ENCODE assay signal across 48 mouse cellular contexts in the genomic region with DNA sequence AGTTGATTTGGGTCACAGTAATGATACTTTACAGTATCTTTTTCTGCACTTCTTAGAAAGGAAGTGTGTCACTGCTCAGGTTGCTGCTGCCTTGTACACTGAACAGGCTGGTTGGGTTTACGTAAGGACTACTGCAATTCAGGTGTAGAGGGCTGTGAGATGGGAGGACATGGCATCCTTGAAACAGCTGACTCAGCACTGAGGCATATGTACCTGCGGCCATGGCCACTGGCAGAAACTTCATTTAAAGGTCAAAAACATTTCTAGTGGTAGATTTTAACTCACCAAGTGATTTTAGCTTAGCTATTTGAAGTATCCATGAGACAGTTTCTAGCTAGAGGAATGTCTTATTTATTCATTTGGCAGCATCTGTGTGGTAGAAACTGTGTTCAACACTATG. TPM values are rescaled to one million over a fixed set of nuclear protein-coding genes. Genes with fewer than 3 reads are reported as not detected.
"Had no signal": no experiment of that assay in that cellular context is flagged by ENCODE, and none has a peak within 500 bp of the region (broad histone marks: within the 10 kb centered on the region; RNA-seq: fewer than 3 reads in every experiment).

No protein-coding gene starts in this region.

- H3K4me1 ChIP-seq: heart, embryonic 10.5 days; heart, embryonic 12.5 days; heart, embryonic 13.5 days; heart, embryonic 15.5 days; hindbrain, embryonic 10.5 days; hindbrain, embryonic 12.5 days; hindbrain, embryonic 13.5 days; hindbrain, embryonic 15.5 days; intestine, embryonic 15.5 days; kidney, embryonic 15.5 days had no signal

- H3K27ac ChIP-seq: heart, embryonic 10.5 days; heart, embryonic 13.5 days; heart, embryonic 15.5 days; hindbrain, embryonic 10.5 days; hindbrain, embryonic 12.5 days; hindbrain, embryonic 13.5 days; hindbrain, embryonic 14.5 days; hindbrain, embryonic 15.5 days; hindbrain, postnatal 0 days; intestine, embryonic 15.5 days; kidney, embryonic 15.5 days; kidney, postnatal 0 days; layer of hippocampus, adult 2 months had no signal

- H3K4me2 ChIP-seq: heart, embryonic 11.5 days; heart, embryonic 12.5 days; heart, embryonic 13.5 days; heart, embryonic 15.5 days; hindbrain, embryonic 12.5 days; hindbrain, embryonic 13.5 days; hindbrain, embryonic 14.5 days; hindbrain, embryonic 15.5 days; intestine, embryonic 15.5 days; kidney, embryonic 15.5 days had no signal

- DNase-seq: heart, postnatal 10 days; heart, postnatal 14 days; heart, postnatal 36 days; heart, postnatal 4 days; kidney, adult 11 months; kidney, adult 18-20 months; kidney, adult 2 months; kidney, adult 8-10 months; kidney, adult 9 months; kidney, postnatal 10 days; kidney, postnatal 14 days; kidney, postnatal 25 days; kidney, postnatal 36 days; kidney, postnatal 4 days; layer of hippocampus, adult 9-11 months; layer of hippocampus, postnatal 36 days had no signal

- H3K4me3 ChIP-seq: heart, embryonic 10.5 days; heart, embryonic 12.5 days; heart, embryonic 13.5 days; heart, embryonic 15.5 days; hindbrain, embryonic 10.5 days; hindbrain, embryonic 12.5 days; hindbrain, embryonic 13.5 days; hindbrain, embryonic 15.5 days; intestine, embryonic 15.5 days; kidney, embryonic 15.5 days; layer of hippocampus, adult 2 months had no signal

- ATAC-seq: hindbrain, embryonic 16.5 days; hindbrain, postnatal 0 days; inflammation-experienced regulatory T-cells, adult 6 months; intestine, embryonic 15.5 days; intestine, embryonic 16.5 days; intestine, postnatal 0 days had no signal

- H3K9me3 ChIP-seq: heart, embryonic 10.5 days; heart, embryonic 12.5 days; heart, embryonic 13.5 days; heart, embryonic 15.5 days; hindbrain, embryonic 10.5 days; hindbrain, embryonic 12.5 days; hindbrain, embryonic 13.5 days; hindbrain, embryonic 15.5 days; intestine, embryonic 15.5 days; kidney, embryonic 15.5 days had no signal

- H3K9ac ChIP-seq: heart, embryonic 12.5 days; heart, embryonic 13.5 days; heart, embryonic 15.5 days; hindbrain, embryonic 12.5 days; hindbrain, embryonic 13.5 days; hindbrain, embryonic 14.5 days; hindbrain, embryonic 15.5 days; intestine, embryonic 15.5 days; kidney, embryonic 15.5 days had no signal

- H3K27me3 ChIP-seq: heart, embryonic 12.5 days; heart, embryonic 13.5 days; heart, embryonic 15.5 days; hindbrain, embryonic 12.5 days; hindbrain, embryonic 13.5 days; hindbrain, embryonic 15.5 days; intestine, embryonic 15.5 days; kidney, embryonic 15.5 days had no signal

RNA-seq across cellular contexts. Expression of gene Prdx6b, which starts 33.5 kb away (rescaled TPM):
- total RNA-seq: heart, postnatal 10 days; heart, postnatal 14 days; heart, postnatal 36 days; heart, postnatal 4 days; hematopoietic stem cell, adult 5-6 weeks; hindbrain, postnatal 0 days; layer of hippocampus, adult 18-20 months; layer of hippocampus, adult 2 months; layer of hippocampus, adult 8-10 months; layer of hippocampus, postnatal 10 days; layer of hippocampus, postnatal 14 days; layer of hippocampus, postnatal 25 days; layer of hippocampus, postnatal 36 days; left cerebral cortex, adult 18-20 months had no signal
- polyA plus RNA-seq: heart, embryonic 10.5 days; heart, embryonic 11.5 days; heart, embryonic 12.5 days; heart, embryonic 13.5 days; heart, embryonic 14.5 days; heart, embryonic 15.5 days; heart, postnatal 0 days; hindbrain, embryonic 10.5 days; hindbrain, embryonic 11.5 days; hindbrain, embryonic 12.5 days; hindbrain, embryonic 13.5 days; hindbrain, embryonic 14.5 days; hindbrain, embryonic 15.5 days; hindbrain, embryonic 16.5 days; hindbrain, postnatal 0 days; intestine, embryonic 15.5 days; intestine, embryonic 16.5 days; intestine, postnatal 0 days; kidney, embryonic 14.5 days; kidney, embryonic 15.5 days; kidney, embryonic 16.5 days; kidney, postnatal 0 days; large intestine, adult 2 months had no signal
